Mouse (Mus musculus) testis, adult 2 months (tissue): ENCODE results near the gene Rrm1. TPM values are rescaled to one million over a fixed set of nuclear protein-coding genes. Genes with fewer than 3 reads are reported as not detected.

Source experiments
- H3K27ac ChIP-seq: fragments of 200-500 bp; 2 replicates; pipeline ENCODE4 v1.5.1; 2012; ENCODE audit warnings: low read depth, low read length; ENCODE audit not compliant: control insufficient read depth, insufficient read depth
- H3K27me3 ChIP-seq: fragments of 200-500 bp; 2 replicates; pipeline ENCODE4 v1.6.1; 2012; ENCODE audit warnings: mild to moderate bottlenecking, low read length, moderate library complexity; ENCODE audit not compliant: control insufficient read depth, insufficient read depth
- H3K36me3 ChIP-seq: fragments of 200-500 bp; 2 replicates; pipeline ENCODE4 v1.6.1; 2012; ENCODE audit warnings: mild to moderate bottlenecking, low read length; ENCODE audit not compliant: control insufficient read depth, insufficient read depth
- H3K4me1 ChIP-seq: fragments of 200-500 bp; 2 replicates; pipeline ENCODE4 v1.6.1; 2012; ENCODE audit warnings: low read length; ENCODE audit not compliant: control insufficient read depth, insufficient read depth
- H3K4me3 ChIP-seq: fragments of 200-500 bp; 2 replicates; pipeline ENCODE4 v1.5.1; 2012; ENCODE audit warnings: low read depth, mild to moderate bottlenecking, low read length, moderate library complexity, mixed read lengths; ENCODE audit not compliant: control insufficient read depth
- CTCF ChIP-seq: fragments of 200-500 bp; IDR thresholded peaks from 2 replicates; pipeline ENCODE4 v1.5.1; 2012; ENCODE audit warnings: low read depth, mild to moderate bottlenecking, inconsistent platforms, low read length, moderate library complexity; ENCODE audit not compliant: control insufficient read depth, insufficient read depth, insufficient replicate concordance
- POLR2A ChIP-seq: fragments of 200-500 bp; IDR thresholded peaks from 2 replicates; pipeline ENCODE4 v1.6.1; 2012; ENCODE audit warnings: low read depth, mild to moderate bottlenecking, inconsistent platforms, low read length, moderate library complexity; ENCODE audit not compliant: control insufficient read depth
- polyA plus RNA-seq: library from polyadenylated mRNA; depleted of rRNA; stranded (reverse); fragments of >200 nt; gene quantifications from 2 replicates; pipeline ENCODE4 v1.2.3, GENCODE M21; 2012; rRNA removed

The Rrm1 gene
- polyA plus RNA-seq, 1 experiment = 27.6 TPM

- no peak overlapping the region for H3K4me3 ChIP-seq
- H3K4me1 ChIP-seq = peaks cover 5% of the 10 kb centered on the region
- no peaks in the 10 kb centered on the region for H3K36me3 ChIP-seq
- no peak overlapping the region for H3K27ac ChIP-seq
- no peaks in the 10 kb centered on the region for H3K27me3 ChIP-seq
- no peak for TF ChIP-seq POLR2A
- TF ChIP-seq CTCF = no peak
Observed at GRCm38 (mm10) chr7:102511927-102512326, 70.4 kb downstream of the Rrm1 start.

DNA sequence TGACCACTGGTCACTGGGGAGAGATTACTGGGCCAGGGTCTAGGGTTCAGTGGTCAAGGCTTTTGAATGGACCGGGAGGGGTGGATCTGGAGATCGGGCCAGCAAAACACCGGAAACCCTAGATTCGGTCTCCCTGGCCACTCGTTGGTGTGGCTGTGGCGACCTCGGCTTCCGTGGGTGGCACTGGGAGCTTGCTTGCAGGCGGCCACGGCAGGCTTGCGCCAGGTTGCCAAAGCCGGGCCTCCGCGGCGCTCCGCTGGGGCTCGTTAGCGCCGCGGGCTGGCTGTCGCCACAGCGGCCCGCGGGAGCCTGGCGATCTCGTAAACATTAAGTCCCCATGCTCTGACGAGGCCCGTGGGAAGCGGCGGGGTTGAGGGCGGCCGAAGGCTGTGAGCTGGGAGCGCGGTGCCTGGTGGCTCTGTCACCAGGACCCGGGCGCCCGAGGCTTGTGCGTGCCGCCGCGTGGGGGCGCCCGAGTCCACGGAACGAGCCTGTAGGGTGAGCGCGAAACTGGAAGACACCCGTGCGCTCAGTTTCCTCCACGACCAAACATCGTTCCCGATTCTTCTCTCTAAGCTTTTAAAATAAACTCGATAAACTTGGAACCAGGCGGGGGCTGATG lies 71.4 kb downstream of the Rrm1 start:
- peak overlapping the region; percentile 27 for H3K4me3 ChIP-seq
- H3K27ac ChIP-seq = no peak overlapping the region
- TF ChIP-seq POLR2A = no peak
- TF ChIP-seq CTCF = peak; percentile 71

GRCm38 (mm10) chr7:102514144-102514543 lies 72.6 kb downstream of the Rrm1 start:
- TF ChIP-seq POLR2A = no peak
- TF ChIP-seq CTCF = no peak
- no peak overlapping the region for H3K4me3 ChIP-seq
- H3K36me3 ChIP-seq = no peaks in the 10 kb centered on the region
- no peak overlapping the region for H3K27ac ChIP-seq
- peaks cover 5% of the 10 kb centered on the region for H3K4me1 ChIP-seq
- H3K27me3 ChIP-seq = no peaks in the 10 kb centered on the region

More for the DNA sequence above, 71.4 kb downstream of the Rrm1 start:
- Histone ChIP-seq H3K27me3 (no peaks in the 10 kb centered on the region), H3K4me1 (peaks cover 5% of the 10 kb centered on the region), H3K36me3 (no peaks in the 10 kb centered on the region)

- no peak overlapping the region for H3K27ac ChIP-seq
- no peaks in the 10 kb centered on the region for H3K36me3 ChIP-seq
- no peak overlapping the region for H3K4me3 ChIP-seq
Observed at GRCm38 (mm10) chr7:102516261-102517050, 75.0 kb downstream of the Rrm1 start.

GRCm38 (mm10) chr7:102517051-102517335 lies 75.5 kb downstream of the Rrm1 start:
- Histone ChIP-seq H3K36me3 (no peaks in the 10 kb centered on the region), H3K27ac (no peak overlapping the region), H3K4me3 (no peak overlapping the region), H3K27me3 (no peaks in the 10 kb centered on the region), H3K4me1 (peaks cover 5% of the 10 kb centered on the region)
- TF ChIP-seq POLR2A = no peak
- TF ChIP-seq CTCF = no peak

More at GRCm38 (mm10) chr7:102516261-102517050, 75.0 kb downstream of the Rrm1 start:
- no peaks in the 10 kb centered on the region for H3K27me3 ChIP-seq
- TF ChIP-seq POLR2A (no peak), CTCF (no peak)
- H3K4me1 ChIP-seq = peaks cover 5% of the 10 kb centered on the region

Other genes starting within 250 kb of the Rrm1 start
- gene Nup98, start 231.5 kb upstream of the Rrm1 start, polyA plus RNA-seq = 126 and 133 TPM in 2 replicates
- 304 and 321 TPM in 2 replicates for gene Pgap2, start 231.5 kb upstream of the Rrm1 start, polyA plus RNA-seq
- gene Rhog, start 185.6 kb upstream of the Rrm1 start, polyA plus RNA-seq = 11.2 and 13.2 TPM in 2 replicates
- gene Stim1, start 173.9 kb upstream of the Rrm1 start, polyA plus RNA-seq = 127 and 130 TPM in 2 replicates
- 0.12 TPM in 1 of 2 replicates, not detected in the other for gene Olfr543, start 40.0 kb downstream of the Rrm1 start, polyA plus RNA-seq
- not detected in 2 replicates for gene Olfr544, start 46.6 kb downstream of the Rrm1 start, polyA plus RNA-seq
- gene Olfr545, start 57.9 kb downstream of the Rrm1 start, polyA plus RNA-seq = not detected in 2 replicates
- gene Olfr547, start 93.1 kb downstream of the Rrm1 start, polyA plus RNA-seq = not detected in 2 replicates
- not detected in 2 replicates for gene Olfr548-ps1, start 99.2 kb downstream of the Rrm1 start, polyA plus RNA-seq
- gene Olfr549, start 108.2 kb downstream of the Rrm1 start, polyA plus RNA-seq = not detected in 2 replicates
- gene Trim21, start 123.8 kb downstream of the Rrm1 start, polyA plus RNA-seq = 0.54 and 0.59 TPM in 2 replicates
- not detected in 2 replicates for gene Olfr550, start 129.7 kb downstream of the Rrm1 start, polyA plus RNA-seq
- gene Olfr551, start 150.2 kb downstream of the Rrm1 start, polyA plus RNA-seq = not detected in 2 replicates
- not detected in 2 replicates for gene Olfr552, start 156.1 kb downstream of the Rrm1 start, polyA plus RNA-seq
- not detected in 2 replicates for gene Olfr553, start 176.5 kb downstream of the Rrm1 start, polyA plus RNA-seq
- 0.14 and 0.26 TPM in 2 replicates for gene Olfr554, start 196.7 kb downstream of the Rrm1 start, polyA plus RNA-seq
- not detected in 2 replicates for gene Olfr555, start 217.1 kb downstream of the Rrm1 start, polyA plus RNA-seq
- gene Olfr556, start 223.2 kb downstream of the Rrm1 start, polyA plus RNA-seq = not detected in 2 replicates
- 6.0 and 8.3 TPM in 2 replicates for gene Trim68, start 245.6 kb downstream of the Rrm1 start, polyA plus RNA-seq